Mouse (Mus musculus): ENCODE measurements around the gene Dennd5a. TPM values are rescaled to one million over a fixed set of nuclear protein-coding genes. Genes with fewer than 3 reads are reported as not detected.

Gene Dennd5a
- total RNA-seq, 2 experiments from 2014 or later, result 211 to 212 TPM

DNA sequence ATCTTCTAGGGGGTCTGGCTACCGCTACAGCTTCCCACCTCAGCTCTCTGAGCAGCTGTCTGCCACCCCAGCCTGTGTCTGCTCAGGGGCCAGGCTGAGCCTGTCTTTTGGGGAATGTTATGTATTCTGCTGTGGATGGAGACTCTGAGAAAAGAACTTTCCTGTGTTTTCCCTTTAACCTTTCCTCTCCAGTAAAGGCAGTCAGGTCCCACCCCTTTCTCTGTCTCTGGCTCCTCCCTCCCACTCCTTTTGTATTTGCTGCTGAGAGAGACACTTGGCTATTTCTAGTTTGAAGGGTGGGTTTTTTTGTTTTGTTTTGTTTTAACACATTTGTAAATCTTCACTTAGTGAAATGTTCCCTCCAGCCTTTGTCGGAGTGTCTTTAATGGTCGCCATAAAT is 93.6 kb downstream of the Dennd5a start:
- no peak for DNase-seq (ENCODE audit: low spot score in 2 of 2)
- Histone ChIP-seq H3K27ac (no peak overlapping the region), H3K4me3 (no peak overlapping the region)
- no peak for TF ChIP-seq CTCF (conservative IDR thresholded peaks at IDR 0.05)

DNA sequence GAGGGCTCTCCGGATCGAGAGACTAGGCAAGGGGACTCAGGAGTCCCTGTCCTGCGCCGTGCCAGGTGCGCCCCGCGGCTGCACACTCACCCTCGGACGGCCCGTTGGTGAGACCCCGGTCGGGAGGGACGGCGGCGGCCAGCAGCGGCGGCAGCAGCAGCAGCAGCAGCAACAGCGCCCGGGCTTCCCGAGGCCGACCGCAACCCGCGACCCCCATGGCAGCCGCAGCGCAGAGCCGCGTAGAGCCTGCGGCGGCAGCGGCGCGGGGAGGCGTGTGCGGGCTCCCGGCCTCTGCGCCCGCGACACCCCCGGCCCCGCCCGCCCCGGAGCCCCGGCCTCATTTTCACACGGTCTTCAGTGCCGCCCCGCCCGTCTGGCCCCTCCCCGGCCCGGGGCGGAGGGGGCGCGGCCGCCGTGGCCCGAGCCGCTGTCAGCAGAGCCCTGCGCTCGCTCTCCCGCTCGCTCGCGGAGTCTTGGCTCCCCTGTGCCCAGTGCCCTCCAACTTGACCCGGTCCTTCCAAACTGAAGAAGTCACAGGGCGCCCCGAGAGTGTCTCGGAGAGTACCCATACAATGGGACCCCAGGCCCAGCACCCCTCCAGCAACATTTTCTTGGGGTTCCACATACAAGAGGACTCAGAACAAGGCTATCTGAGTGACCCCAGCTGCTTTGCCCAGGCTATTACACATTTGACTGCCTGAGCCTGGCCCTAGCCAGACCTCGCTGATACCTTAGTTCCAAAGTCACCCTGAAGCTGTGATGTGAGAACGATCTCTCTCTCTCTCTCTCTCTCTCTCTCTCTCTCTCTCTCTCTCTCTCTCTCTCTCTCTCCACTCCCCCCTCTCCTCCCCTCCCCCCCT is 94.7 kb downstream of the Dennd5a start, which contains the start of gene Scube2:
Gene Scube2 (minus strand): TSS at position 310 of the 860 bp plus-strand sequence.
- H3K27ac ChIP-seq, result no peak within 1 kb of the TSS
- no peak for DNase-seq (ENCODE audit: low spot score in 2 of 2)
- H3K4me3 ChIP-seq, result peak within 1 kb of the TSS; percentile 57
- no peak for TF ChIP-seq CTCF (conservative IDR thresholded peaks at IDR 0.05)

DNA sequence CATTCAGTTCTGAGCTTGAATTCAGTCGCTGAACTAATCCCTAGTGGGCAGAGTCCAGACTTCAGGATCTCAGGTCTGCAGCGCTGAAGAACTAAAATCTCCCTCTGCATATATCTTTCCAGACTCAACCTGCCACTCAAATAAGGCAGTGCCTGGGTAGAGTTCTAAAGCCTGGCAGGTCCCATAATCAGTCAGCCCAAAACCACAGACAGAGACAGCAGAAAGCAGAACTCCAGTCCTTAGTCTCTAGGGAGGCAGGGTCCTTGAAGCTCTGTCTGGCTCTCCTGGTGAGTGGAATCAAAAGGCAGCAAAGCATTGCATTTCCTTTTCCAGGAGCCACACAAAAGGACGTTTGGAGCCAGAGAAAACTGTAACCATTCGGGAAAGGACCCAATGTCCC is 96.7 kb downstream of the Dennd5a start:
- Histone ChIP-seq H3K27ac (no peak overlapping the region), H3K4me3 (no peak overlapping the region)
- no peak for TF ChIP-seq CTCF (conservative IDR thresholded peaks at IDR 0.05)
- DNase-seq (ENCODE audit: low spot score in 2 of 2), result no peak

DNA sequence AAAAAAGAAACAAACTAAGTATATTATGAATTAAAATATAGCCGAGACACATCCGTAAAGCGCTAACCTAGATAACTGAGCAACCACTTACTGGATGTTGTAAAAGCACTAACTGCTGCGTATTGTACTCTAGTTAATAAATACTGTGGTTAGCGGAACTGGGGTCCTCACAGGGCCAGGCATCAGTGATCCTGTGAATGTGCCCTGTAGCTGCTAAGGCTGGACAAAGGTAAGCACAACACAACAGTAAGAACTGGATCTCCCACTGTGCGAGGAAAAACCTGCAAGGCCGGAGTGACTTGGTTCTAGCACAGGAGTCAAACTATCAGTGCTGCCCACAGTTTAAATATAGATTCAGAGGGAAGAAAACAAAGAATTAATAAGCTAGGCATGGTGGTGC is 100.1 kb downstream of the Dennd5a start:
- Histone ChIP-seq H3K27ac (no peak overlapping the region), H3K4me3 (no peak overlapping the region)
- TF ChIP-seq CTCF (conservative IDR thresholded peaks at IDR 0.05), result no peak
- DNase-seq (ENCODE audit: low spot score in 2 of 2), result no peak

DNA sequence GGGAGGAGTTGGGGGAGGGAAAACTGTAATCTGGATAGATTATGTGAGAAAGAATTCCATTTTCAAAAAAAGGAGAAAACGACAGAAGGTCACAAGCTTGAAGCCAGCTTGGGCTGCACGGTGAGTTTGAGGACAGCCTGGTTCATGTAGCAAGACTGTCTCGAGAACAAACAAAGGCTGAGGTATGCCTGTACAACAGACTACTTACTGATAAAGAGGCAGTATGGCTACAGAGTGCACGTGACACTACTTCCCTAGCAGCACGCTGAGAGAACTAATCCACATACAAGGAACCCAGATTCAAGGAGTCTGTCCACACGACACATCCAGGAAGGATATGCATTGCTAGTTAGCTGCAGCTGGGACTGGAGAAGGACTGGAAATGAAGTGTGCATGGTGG is 100.9 kb downstream of the Dennd5a start:
- Histone ChIP-seq H3K27ac (no peak overlapping the region), H3K4me3 (no peak overlapping the region)
- DNase-seq (ENCODE audit: low spot score in 2 of 2), result no peak
- no peak for TF ChIP-seq CTCF (conservative IDR thresholded peaks at IDR 0.05)

DNA sequence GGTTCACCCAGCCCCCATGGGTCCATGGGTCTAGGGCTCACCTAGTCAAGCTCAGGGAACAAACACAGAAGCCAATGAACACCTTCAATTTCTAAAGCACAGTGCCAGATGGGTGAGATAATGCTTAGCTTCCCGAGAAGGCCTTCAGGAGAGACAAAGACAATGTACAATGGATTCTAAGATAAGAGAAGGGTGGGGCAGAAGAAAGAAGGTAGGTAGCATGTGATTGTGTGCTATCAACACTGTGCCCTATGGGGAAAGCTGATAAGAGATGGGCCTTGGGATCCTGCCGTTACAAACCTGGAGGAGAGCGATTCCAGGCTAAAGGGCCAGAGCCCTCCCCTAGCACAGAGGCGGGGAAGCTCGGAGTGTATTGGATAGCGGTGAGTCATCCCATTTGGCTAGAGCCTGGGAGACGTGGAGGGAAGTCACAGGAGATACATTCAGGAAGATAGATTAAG is 107.5 kb downstream of the Dennd5a start:
- no peak for TF ChIP-seq CTCF (conservative IDR thresholded peaks at IDR 0.05)
- no peak overlapping the region for H3K4me3 ChIP-seq
- H3K27ac ChIP-seq, result peak overlapping the region; percentile 24; the same call in 1 of the 2 replicates
- no peak for DNase-seq (ENCODE audit: low spot score in 2 of 2)

DNA sequence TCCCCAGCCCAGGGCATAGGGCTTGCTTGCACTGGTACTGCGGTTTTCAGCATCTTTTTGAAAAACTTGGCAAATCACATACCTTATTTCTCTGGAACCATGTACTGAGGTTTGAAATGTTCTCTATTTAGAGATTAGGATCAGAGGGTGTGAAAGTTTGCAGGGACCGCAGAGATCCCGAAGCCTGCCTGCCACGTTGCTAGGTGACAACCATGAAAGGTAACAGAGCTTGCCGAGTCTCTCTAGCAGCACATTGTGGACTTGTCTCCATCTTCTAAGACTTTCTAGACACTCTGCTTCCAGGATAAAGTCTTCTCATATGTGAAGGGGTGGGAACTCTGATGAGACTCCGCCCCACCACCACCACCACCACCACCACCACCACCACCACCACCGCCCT is 108.3 kb downstream of the Dennd5a start:
- H3K27ac ChIP-seq, result no peak overlapping the region
- DNase-seq (ENCODE audit: low spot score in 2 of 2), result no peak

DNA sequence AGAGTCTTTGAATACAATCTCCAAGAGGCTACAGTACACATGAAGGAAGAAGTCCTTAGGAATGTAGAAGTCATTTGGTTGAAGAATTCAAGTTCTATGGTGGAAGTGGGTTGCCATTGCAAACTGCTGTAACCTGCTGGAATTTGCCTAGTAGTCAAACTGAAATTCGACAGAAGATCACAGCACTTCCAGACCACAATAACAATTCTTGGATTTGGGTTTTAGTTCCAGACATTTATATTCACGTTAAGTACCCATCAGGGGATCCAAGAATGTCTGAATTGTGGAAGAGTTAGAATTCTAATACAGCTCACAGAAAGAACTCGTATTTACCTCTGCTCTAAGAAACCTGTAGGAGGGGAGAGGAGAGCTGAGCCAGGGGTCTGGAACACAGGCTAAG is 109.7 kb downstream of the Dennd5a start:
- no peak overlapping the region for H3K4me3 ChIP-seq
- H3K27ac ChIP-seq, result no peak overlapping the region
- no peak for TF ChIP-seq CTCF (conservative IDR thresholded peaks at IDR 0.05)
- DNase-seq (ENCODE audit: low spot score in 2 of 2), result no peak

More for the DNA sequence above, 108.3 kb downstream of the Dennd5a start:
- no peak overlapping the region for H3K4me3 ChIP-seq
- no peak for TF ChIP-seq CTCF (conservative IDR thresholded peaks at IDR 0.05)

DNA sequence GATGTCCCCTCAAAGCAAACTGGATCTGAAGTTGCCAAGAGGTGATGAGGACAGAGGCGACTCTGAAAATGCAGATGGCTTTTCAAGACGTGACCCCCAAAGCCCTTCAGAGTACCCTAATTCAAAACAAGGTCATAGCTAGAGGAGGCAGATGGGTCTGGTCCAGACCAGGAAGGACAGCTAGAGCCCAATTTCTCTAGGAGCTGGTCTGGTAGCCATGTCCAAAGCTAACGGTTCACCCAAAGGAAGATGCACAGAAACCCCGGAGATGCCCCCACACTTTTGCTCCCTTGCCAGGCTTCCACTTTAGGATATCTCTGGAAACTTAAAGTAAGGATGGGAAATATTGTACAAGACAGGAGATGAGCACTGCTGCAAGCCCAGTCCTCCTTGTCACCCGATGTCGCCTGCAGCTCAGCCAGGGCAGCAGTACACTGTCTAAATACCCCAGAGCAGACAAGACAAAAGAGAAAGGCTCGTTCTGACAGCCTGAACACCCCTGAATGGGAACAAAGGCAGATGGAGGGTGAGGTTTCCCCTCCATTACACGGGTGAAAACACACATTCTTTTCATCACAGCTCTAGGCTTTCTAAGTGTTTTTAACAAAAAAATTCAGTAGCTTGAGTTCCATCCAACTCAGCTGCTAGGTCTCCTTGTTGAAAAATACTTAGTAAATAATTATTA is 110.4 kb downstream of the Dennd5a start:
- no peak for TF ChIP-seq CTCF (conservative IDR thresholded peaks at IDR 0.05)
- Histone ChIP-seq H3K4me3 (no peak overlapping the region), H3K27ac (no peak overlapping the region)
- no peak for DNase-seq (ENCODE audit: low spot score in 2 of 2)

DNA sequence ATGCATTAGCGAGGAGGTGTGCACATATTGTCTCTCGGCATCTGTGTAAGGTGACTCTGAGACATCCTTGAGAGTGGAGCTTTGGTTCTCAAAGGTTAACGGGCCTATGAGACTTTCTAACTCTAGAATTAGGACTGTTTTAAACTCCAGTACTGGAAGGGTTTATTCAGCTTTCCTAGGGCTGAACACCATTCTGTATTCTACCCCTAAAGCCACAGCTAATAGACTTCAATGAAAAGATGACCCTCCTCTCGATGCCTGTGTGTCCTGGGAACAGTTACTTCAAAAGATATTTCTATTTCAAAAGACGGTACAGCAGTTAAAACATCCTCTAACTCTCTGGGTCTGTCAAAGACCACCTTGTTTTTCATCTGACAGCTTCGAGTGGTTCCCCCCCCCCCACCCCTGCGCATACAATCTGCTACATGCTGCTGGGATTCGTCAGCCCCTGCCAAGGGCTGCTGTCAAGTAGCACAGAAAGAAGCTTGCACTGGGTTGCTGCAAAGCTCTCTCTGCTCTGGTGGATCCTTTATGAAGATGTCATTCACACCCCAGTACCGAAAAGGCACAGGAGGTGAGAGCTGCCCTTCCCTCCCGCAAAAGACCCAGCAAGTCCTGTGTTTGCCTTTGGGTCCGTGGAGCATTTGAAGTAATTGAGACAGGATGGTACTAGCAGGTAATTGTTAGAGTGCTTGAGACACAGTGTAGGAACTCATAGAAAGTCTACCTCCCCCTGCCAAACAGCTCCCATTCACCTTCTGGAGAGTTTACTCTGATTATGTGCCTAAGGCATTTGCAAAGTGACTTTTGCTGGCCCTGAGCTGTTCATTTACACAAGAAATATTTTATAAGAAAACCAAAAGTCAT is 111.2 kb downstream of the Dennd5a start:
- Histone ChIP-seq H3K4me3 (no peak overlapping the region), H3K27ac (no peak overlapping the region)
- TF ChIP-seq CTCF (conservative IDR thresholded peaks at IDR 0.05), result no peak
- no peak for DNase-seq (ENCODE audit: low spot score in 2 of 2)

DNA sequence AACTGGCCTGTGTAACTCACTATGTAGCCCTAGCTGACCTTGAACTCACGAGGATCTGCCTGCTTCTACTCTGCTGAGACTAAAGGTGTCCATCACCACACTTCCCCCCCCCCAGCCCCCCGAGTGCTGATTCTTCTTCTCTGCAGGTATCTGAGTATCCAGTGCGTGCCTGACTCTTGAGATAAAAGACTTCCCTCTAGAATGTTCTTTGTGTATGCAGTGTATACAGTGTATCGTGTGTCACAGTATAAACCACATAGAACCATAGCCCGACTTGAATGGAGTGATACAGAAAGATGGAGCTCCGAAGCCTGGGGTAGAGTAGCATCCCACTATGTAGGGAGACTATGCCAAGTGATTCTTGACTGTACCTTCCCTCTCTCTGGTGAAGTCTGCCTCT is 116.2 kb downstream of the Dennd5a start:
- no peak for TF ChIP-seq CTCF (conservative IDR thresholded peaks at IDR 0.05)
- Histone ChIP-seq H3K27ac (no peak overlapping the region), H3K4me3 (no peak overlapping the region)
- DNase-seq (ENCODE audit: low spot score in 2 of 2), result no peak

Other genes starting within 250 kb of the Dennd5a start
- under 1 TPM in 1 of 2 experiments, not detected in 1; 0.23 TPM for gene BC051019, start 236.6 kb downstream of the Dennd5a start, total RNA-seq (2021)
- not detected for gene Ascl3, start 228.7 kb downstream of the Dennd5a start, total RNA-seq (2021)
- 100 to 1,000 TPM; 101 to 102 TPM for gene Tmem9b, start 207.6 kb downstream of the Dennd5a start, total RNA-seq (2021)
- 100 to 1,000 TPM; 229 to 234 TPM for gene Nrip3, start 178.4 kb downstream of the Dennd5a start, total RNA-seq (2021)
- 1 to 10 TPM; 2.1 TPM for gene Scube2, start 94.8 kb downstream of the Dennd5a start, total RNA-seq (2021)
- gene Tmem41b, start 26.5 kb upstream of the Dennd5a start, total RNA-seq (2021), result 10 to 100 TPM; 43.9 to 45.3 TPM
- 100 to 1,000 TPM in 1 of 2 experiments, 10 to 100 TPM in 1; 97.9 to 101 TPM for gene Ipo7, start 57.8 kb upstream of the Dennd5a start, total RNA-seq (2021)
- gene Zfp143, start 100.7 kb upstream of the Dennd5a start, total RNA-seq (2021), result 10 to 100 TPM; 11.4 to 13.3 TPM
- gene Wee1, start 161.6 kb upstream of the Dennd5a start, total RNA-seq (2021), result 10 to 100 TPM; 20.3 to 21.2 TPM